Mouse (Mus musculus) brain, adult 10 weeks (tissue): Measurements from ENCODE around the gene Hip1r. TPM values are rescaled to one million over a fixed set of nuclear protein-coding genes. Genes with fewer than 3 reads are reported as not detected.

Source experiments
- polyA plus RNA-seq: library from polyadenylated mRNA; stranded (reverse); fragments of 350-450 nt; fragmentation: Illumina TruSeq; extraction: RNeasy Lipid Tissue Mini Kit (QIAGEN cat#74804); gene quantifications from one replicate; pipeline ENCODE4 v1.2.3, GENCODE M21; 2015; ENCODE audit warnings: low read depth, low replicate concordance

Gene Hip1r
- polyA plus RNA-seq, result 31.9 TPM

DNA sequence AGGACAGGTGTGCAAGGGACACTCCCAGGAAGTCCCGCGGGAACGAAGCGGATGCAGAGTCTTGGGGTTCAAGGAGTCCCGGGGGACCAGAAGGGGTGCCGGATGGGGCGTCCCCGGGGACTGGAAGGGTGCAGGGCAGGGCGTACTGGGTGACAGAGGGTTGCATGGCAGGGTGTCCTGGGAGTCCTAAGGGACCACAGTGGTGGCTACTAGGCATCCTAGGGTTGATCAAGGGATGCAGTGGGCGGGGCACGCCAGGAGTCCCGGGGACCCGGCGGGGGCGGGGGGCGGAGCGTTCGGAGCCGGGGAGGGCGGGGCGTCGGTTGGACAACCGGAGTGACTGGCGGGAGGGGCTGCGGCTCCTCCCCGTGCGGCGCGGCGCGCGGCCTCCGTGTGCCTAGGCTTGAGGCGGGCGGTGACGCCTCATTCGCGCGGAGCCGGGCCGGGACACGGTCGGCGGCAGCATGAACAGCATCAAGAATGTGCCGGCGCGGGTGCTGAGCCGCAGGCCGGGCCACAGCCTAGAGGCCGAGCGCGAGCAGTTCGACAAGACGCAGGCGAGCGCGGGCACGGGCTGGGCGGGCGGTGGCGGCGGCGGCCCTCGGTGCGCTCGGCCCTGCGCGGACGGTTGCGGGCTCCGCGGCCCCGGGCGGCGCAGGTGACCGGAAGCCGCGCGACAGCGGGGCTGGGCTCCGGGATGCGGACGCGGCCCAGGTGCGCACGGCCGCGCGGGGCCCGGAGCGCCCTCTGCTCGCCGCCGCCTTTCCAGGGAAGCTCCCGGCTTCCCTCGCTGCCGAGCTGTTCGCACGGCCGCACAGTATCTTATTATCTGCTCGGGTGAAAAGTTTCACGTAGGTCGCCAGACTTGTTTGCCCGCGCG, at the start of gene Hip1r:
TSS of gene Hip1r (plus strand) at position 330 of the 880 bp plus-strand sequence.

DNA sequence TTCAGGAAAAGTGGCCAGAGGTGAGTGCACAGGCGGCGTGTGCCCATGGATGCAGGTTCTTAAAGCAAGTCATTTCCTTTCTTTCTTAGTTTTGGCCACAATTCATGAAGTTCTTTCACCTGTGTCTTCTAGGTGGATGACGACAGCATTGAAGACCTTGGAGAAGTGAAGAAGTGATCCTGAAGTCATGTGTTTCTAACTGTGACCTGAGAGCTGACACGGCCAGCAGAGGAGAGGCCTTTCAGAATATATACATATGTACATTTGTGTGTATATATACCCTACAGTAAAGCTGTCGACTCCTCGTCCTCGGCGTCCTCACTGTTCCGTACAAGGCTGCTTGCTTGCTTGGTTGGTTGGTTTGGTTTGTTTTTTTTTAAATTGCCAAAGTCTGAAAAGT, 46.3 kb upstream of the Hip1r start, which contains the start of gene Gm43518:
TSS of gene Gm43518 (plus strand) at position 301 of the 400 bp plus-strand sequence.

DNA sequence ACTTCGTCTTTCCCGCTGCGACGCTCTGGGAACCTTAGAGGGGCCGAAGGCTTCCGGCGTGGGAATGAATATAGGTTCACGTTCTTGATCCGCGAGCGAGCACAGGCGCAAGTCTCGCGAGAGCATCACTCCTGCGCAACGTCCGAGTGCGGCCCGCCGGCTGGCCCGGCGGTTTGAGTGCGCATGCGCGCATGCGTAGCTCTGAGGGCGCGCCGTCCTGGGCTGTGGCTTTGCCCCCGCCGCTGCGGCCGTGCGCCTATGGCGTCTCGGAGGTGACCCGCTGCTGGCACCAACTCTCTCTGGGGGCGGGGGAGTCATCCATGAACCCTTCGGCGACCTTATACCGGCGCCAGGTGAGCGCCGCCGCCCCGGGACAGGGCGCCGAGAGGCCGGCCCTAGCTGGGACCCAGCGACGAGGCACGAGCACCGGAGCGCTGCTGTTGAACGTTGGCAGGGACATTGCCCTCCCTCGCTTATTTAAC, 42.9 kb upstream of the Hip1r start, which contains the start of gene Ccdc62:
TSS of gene Ccdc62 (plus strand) at position 172 of the 482 bp plus-strand sequence.

DNA sequence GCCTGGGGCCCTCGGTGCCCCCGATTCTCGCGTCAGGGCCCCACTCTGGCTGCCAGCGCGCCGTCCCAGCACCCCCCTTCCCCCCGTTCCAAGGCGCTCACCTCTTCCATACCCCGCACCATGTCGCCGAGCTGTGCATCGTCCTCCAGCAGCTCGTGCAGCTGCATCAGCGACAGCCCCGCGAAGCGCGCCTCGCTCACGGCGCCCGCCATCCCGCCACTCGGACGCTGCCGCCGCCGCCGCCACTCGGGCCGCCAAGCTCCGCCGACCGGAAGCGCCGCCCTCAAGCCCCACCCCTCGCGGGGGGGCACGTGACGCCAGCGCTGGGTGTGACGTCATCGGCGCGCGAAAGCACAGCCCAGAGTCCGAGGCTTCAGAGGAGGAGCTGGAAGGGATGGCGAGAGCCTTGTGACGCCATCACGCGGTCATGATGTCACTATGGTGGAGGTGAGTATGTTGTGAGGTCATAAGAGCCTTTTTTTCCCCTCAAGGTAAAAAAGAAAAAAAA, 58.6 kb downstream of the Hip1r start, which contains the start of gene Vps37b:
TSS of gene Vps37b (minus strand) at position 270 of the 508 bp plus-strand sequence.

Other genes with a start within 250 kb of the Hip1r start
- 105 TPM for gene Rsrc2, start 224.2 kb upstream of the Hip1r start, polyA plus RNA-seq
- 0.21 TPM for gene Kntc1, start 223.9 kb upstream of the Hip1r start, polyA plus RNA-seq
- gene Hcar2, start 108.1 kb upstream of the Hip1r start, polyA plus RNA-seq, result not detected
- gene Hcar1, start 93.6 kb upstream of the Hip1r start, polyA plus RNA-seq, result 0.86 TPM
- gene Denr, start 66.5 kb upstream of the Hip1r start, polyA plus RNA-seq, result 91.9 TPM
- not detected for gene Gm43518, start 46.2 kb upstream of the Hip1r start, polyA plus RNA-seq
- gene Ccdc62, start 42.9 kb upstream of the Hip1r start, polyA plus RNA-seq, result 4.3 TPM
- gene Vps37b, start 58.6 kb downstream of the Hip1r start, polyA plus RNA-seq, result 23.9 TPM
- gene Abcb9, start 122.2 kb downstream of the Hip1r start, polyA plus RNA-seq, result 33.6 TPM
- gene Ogfod2, start 138.7 kb downstream of the Hip1r start, polyA plus RNA-seq, result 42.4 TPM
- gene Arl6ip4, start 142.5 kb downstream of the Hip1r start, polyA plus RNA-seq, result 59.9 TPM